Mouse (Mus musculus) hindbrain, embryonic 10.5 days (tissue): ENCODE results near the gene Ect2. TPM values are rescaled to one million over a fixed set of nuclear protein-coding genes. Genes with fewer than 3 reads are reported as not detected.

Source experiments
- DNase-seq: peaks from one replicate; pipeline ENCODE4 v3.0.0-alpha.2; 2017; ENCODE audit warnings: low spot score
- H3K27ac ChIP-seq: fragments of 300-500 bp; sonication (generic); 2 replicates; pipeline ENCODE4 v1.5.1; 2016; ENCODE audit warnings: mild to moderate bottlenecking, moderate library complexity
- H3K27me3 ChIP-seq: fragments of 300-500 bp; sonication (generic); 2 replicates; pipeline ENCODE4 v1.6.1; 2016; ENCODE audit warnings: mild to moderate bottlenecking; ENCODE audit not compliant: poor library complexity, insufficient read depth, severe bottlenecking
- H3K36me3 ChIP-seq: fragments of 300-500 bp; sonication (generic); 2 replicates; pipeline ENCODE4 v1.6.1; 2016; ENCODE audit warnings: mild to moderate bottlenecking, moderate library complexity
- H3K4me1 ChIP-seq: fragments of 300-500 bp; sonication (generic); replicated peaks from 2 replicates; pipeline ENCODE4 v1.6.1; 2016; ENCODE audit warnings: mild to moderate bottlenecking
- H3K4me3 ChIP-seq: fragments of 300-500 bp; sonication (generic); 2 replicates; pipeline ENCODE4 v1.5.1; 2016; ENCODE audit warnings: mild to moderate bottlenecking, moderate library complexity
- H3K9me3 ChIP-seq: fragments of 300-500 bp; sonication (generic); 2 replicates; pipeline ENCODE4 v1.6.1; 2016; ENCODE audit warnings: mild to moderate bottlenecking, moderate library complexity
- WGBS: fragments of 180-500 bp; shearing (Covaris S2); methylation state at CpG from one replicate; pipeline ENCODE4 v1.1.7; 2016; 5-methylcytosine and 5-hydroxymethylcytosine counted together
- polyA plus RNA-seq: library from polyadenylated mRNA; unstranded; fragments of >200 nt; fragmentation: Nextera tagmentation; extraction: Ambion mirVana; gene quantifications from 2 replicates; pipeline ENCODE4 v1.2.1, GENCODE M21; 2016

The Ect2 gene
- polyA plus RNA-seq, 1 experiment from 2014 or later = 65.4 TPM

- Histone ChIP-seq H3K4me1 (peaks cover 12% of the 10 kb centered on the region), H3K27ac (peak overlapping the region; percentile 83), H3K4me3 (peak overlapping the region; percentile 77), H3K9me3 (no peaks in the 10 kb centered on the region), H3K27me3 (0 out of 2 replicates have a peak, but pooled peaks cover 8% of the 10 kb centered on the region), H3K36me3 (no peaks in the 10 kb centered on the region)
- DNase-seq = peak; percentile 12
- 14% methylated on average over 19 of the region's 19 CpGs for WGBS
These were observed 30.0 kb upstream of the Ect2 start for GRCm38 (mm10) chr3:27183601-27184175.

GRCm38 (mm10) chr3:27182733-27183600 lies 29.3 kb upstream of the Ect2 start, which contains the start of gene Nceh1:
TSS of gene Nceh1 (plus strand) at chr3:27182965.
- H3K36me3 ChIP-seq = no peaks in the 10 kb centered on the region
- 1% methylated on average over 54 of the region's 54 CpGs for WGBS
- peak within 1 kb of the TSS; percentile 77 for H3K4me3 ChIP-seq
- peak within 1 kb of the TSS; percentile 83 for H3K27ac ChIP-seq
- peak; percentile 96 for DNase-seq
- H3K4me1 ChIP-seq = peaks cover 12% of the 10 kb centered on the region
- H3K27me3 ChIP-seq = 0 out of 2 replicates have a peak, but pooled peaks cover 8% of the 10 kb centered on the region
- H3K9me3 ChIP-seq = no peaks in the 10 kb centered on the region

GRCm38 (mm10) chr3:27179711-27180110 lies 26.0 kb upstream of the Ect2 start:
- Histone ChIP-seq H3K9me3 (no peaks in the 10 kb centered on the region), H3K36me3 (no peaks in the 10 kb centered on the region), H3K27ac (no peak overlapping the region), H3K27me3 (0 out of 2 replicates have a peak, but pooled peaks cover 7% of the 10 kb centered on the region), H3K4me3 (no peak overlapping the region), H3K4me1 (peaks cover 12% of the 10 kb centered on the region)
- DNase-seq = no peak
- WGBS = 85% methylated on average over 8 of the region's 8 CpGs

GRCm38 (mm10) chr3:27170257-27170656 lies 16.6 kb upstream of the Ect2 start:
- no peaks in the 10 kb centered on the region for H3K36me3 ChIP-seq
- H3K9me3 ChIP-seq = no peaks in the 10 kb centered on the region
- no peaks in the 10 kb centered on the region for H3K27me3 ChIP-seq
- DNase-seq = no peak
- no peaks in the 10 kb centered on the region for H3K4me1 ChIP-seq
- no peak overlapping the region for H3K4me3 ChIP-seq
- WGBS = 87% methylated on average over 1 of the region's 1 CpGs
- H3K27ac ChIP-seq = no peak overlapping the region

- H3K27me3 ChIP-seq = no peaks in the 10 kb centered on the region
- H3K4me3 ChIP-seq = no peak overlapping the region
- no peaks in the 10 kb centered on the region for H3K36me3 ChIP-seq
- DNase-seq = no peak
- H3K4me1 ChIP-seq = no peaks in the 10 kb centered on the region
- H3K27ac ChIP-seq = no peak overlapping the region
- 81% methylated on average over 3 of the region's 3 CpGs for WGBS
- H3K9me3 ChIP-seq = no peaks in the 10 kb centered on the region
These were observed 11.9 kb upstream of the Ect2 start for GRCm38 (mm10) chr3:27165481-27166065.

GRCm38 (mm10) chr3:27162410-27162804 lies 8.7 kb upstream of the Ect2 start:
- no peak for DNase-seq

GRCm38 (mm10) chr3:27161645-27162409 lies 8.1 kb upstream of the Ect2 start:
- 87% methylated on average over 6 of the region's 6 CpGs for WGBS
- no peak overlapping the region for H3K4me3 ChIP-seq
- no peak overlapping the region for H3K27ac ChIP-seq
- no peaks in the 10 kb centered on the region for H3K27me3 ChIP-seq
- no peak for DNase-seq
- no peaks in the 10 kb centered on the region for H3K9me3 ChIP-seq
- no peaks in the 10 kb centered on the region for H3K36me3 ChIP-seq
- H3K4me1 ChIP-seq = peaks cover 4% of the 10 kb centered on the region

More at GRCm38 (mm10) chr3:27162410-27162804, 8.7 kb upstream of the Ect2 start:
- Histone ChIP-seq H3K27ac (no peak overlapping the region), H3K27me3 (no peaks in the 10 kb centered on the region), H3K4me3 (no peak overlapping the region), H3K36me3 (no peaks in the 10 kb centered on the region), H3K4me1 (peaks cover 4% of the 10 kb centered on the region), H3K9me3 (no peaks in the 10 kb centered on the region)
- WGBS = 70% methylated on average over 2 of the region's 2 CpGs

- no peak overlapping the region for H3K27ac ChIP-seq
- H3K4me1 ChIP-seq = peaks cover 22% of the 10 kb centered on the region
- no peak for DNase-seq
- WGBS = 51% methylated on average over 4 of the region's 4 CpGs
- H3K4me3 ChIP-seq = no peak overlapping the region
- no peaks in the 10 kb centered on the region for H3K9me3 ChIP-seq
- no peaks in the 10 kb centered on the region for H3K36me3 ChIP-seq
- no peaks in the 10 kb centered on the region for H3K27me3 ChIP-seq
These were observed 5.2 kb upstream of the Ect2 start for GRCm38 (mm10) chr3:27158910-27159309.

GRCm38 (mm10) chr3:27156594-27156949 lies 2.9 kb upstream of the Ect2 start:
- Histone ChIP-seq H3K4me3 (no peak overlapping the region), H3K27ac (no peak overlapping the region), H3K4me1 (peaks cover 37% of the 10 kb centered on the region), H3K9me3 (no peaks in the 10 kb centered on the region), H3K36me3 (no peaks in the 10 kb centered on the region), H3K27me3 (no peaks in the 10 kb centered on the region)
- DNase-seq = no peak
- WGBS = 67% methylated on average over 3 of the region's 3 CpGs

- Histone ChIP-seq H3K9me3 (no peaks in the 10 kb centered on the region), H3K27me3 (no peaks in the 10 kb centered on the region), H3K36me3 (0 out of 2 replicates have a peak, but pooled peaks cover 4% of the 10 kb centered on the region), H3K4me3 (no peak overlapping the region), H3K27ac (peak overlapping the region; percentile 96), H3K4me1 (peaks cover 42% of the 10 kb centered on the region)
- no peak for DNase-seq
- WGBS = 74% methylated on average over 9 of the region's 9 CpGs
These were observed 2.3 kb upstream of the Ect2 start for GRCm38 (mm10) chr3:27155856-27156593.

- peaks cover 42% of the 10 kb centered on the region for H3K4me1 ChIP-seq
- no peaks in the 10 kb centered on the region for H3K27me3 ChIP-seq
- 20% methylated on average over 6 of the region's 6 CpGs for WGBS
- peak; percentile 62 for DNase-seq
- H3K9me3 ChIP-seq = no peaks in the 10 kb centered on the region
- peaks cover 9% of the 10 kb centered on the region for H3K36me3 ChIP-seq
- peak overlapping the region; percentile 96 for H3K27ac ChIP-seq
- H3K4me3 ChIP-seq = no peak overlapping the region
These were observed 1.6 kb upstream of the Ect2 start for GRCm38 (mm10) chr3:27155051-27155855.
